Mouse (Mus musculus): ENCODE data around the gene Htr2b. TPM values are rescaled to one million over a fixed set of nuclear protein-coding genes. Genes with fewer than 3 reads are reported as not detected.

Htr2b gene
- not detected for total RNA-seq (2021)

- peak; percentile 15 to 25 for DNase-seq (ENCODE audit: low spot score in 2 of 2)
- intact Hi-C loops (cut with DNase I) = no loop called here
Observed at GRCm38 (mm10) chr1:86111779-86112178, at the start of gene Htr2b. Gene Htr2b (minus strand): TSS chr1:86111970.

- intact Hi-C loops (cut with DNase I) = no loop called here
- DNase-seq (ENCODE audit: low spot score in 2 of 2) = no peak
Observed at GRCm38 (mm10) chr1:86161061-86161460, 49.3 kb upstream of the Htr2b start.

GRCm38 (mm10) chr1:86160479-86160878 lies 48.7 kb upstream of the Htr2b start:
- no peak for DNase-seq (ENCODE audit: low spot score in 2 of 2)
- intact Hi-C loops (cut with DNase I) = no loop called here

- intact Hi-C loops (cut with DNase I) = no loop called here
- no peak for DNase-seq (ENCODE audit: low spot score in 2 of 2)
Observed at GRCm38 (mm10) chr1:86160059-86160458, 48.3 kb upstream of the Htr2b start.

- intact Hi-C loops (cut with DNase I) = no loop called here
- no peak for DNase-seq (ENCODE audit: low spot score in 2 of 2)
Observed at GRCm38 (mm10) chr1:86156595-86156994, 44.8 kb upstream of the Htr2b start.

GRCm38 (mm10) chr1:86156075-86156474 lies 44.3 kb upstream of the Htr2b start:
- intact Hi-C loops (cut with DNase I) = no loop called here
- no peak for DNase-seq (ENCODE audit: low spot score in 2 of 2)

- intact Hi-C loops (cut with DNase I) = no loop called here
- no peak for DNase-seq (ENCODE audit: low spot score in 2 of 2)
Observed at GRCm38 (mm10) chr1:86154824-86155164, 43.0 kb upstream of the Htr2b start.

- intact Hi-C loops (cut with DNase I) = no loop called here
- DNase-seq (ENCODE audit: low spot score in 2 of 2) = peak; percentile 96 to 97
Observed at GRCm38 (mm10) chr1:86154133-86154823, 42.5 kb upstream of the Htr2b start, which contains the start of gene Armc9. Gene Armc9 (plus strand): TSS chr1:86154780.

- intact Hi-C loops (cut with DNase I) = no loop called here
- DNase-seq (ENCODE audit: low spot score in 2 of 2) = no peak
Observed at GRCm38 (mm10) chr1:86152618-86153017, 40.8 kb upstream of the Htr2b start.

GRCm38 (mm10) chr1:86151376-86151775 lies 39.6 kb upstream of the Htr2b start:
- DNase-seq (ENCODE audit: low spot score in 2 of 2) = no peak
- intact Hi-C loops (cut with DNase I) = no loop called here

- intact Hi-C loops (cut with DNase I) = no loop called here
- DNase-seq (ENCODE audit: low spot score in 2 of 2) = no peak
Observed at GRCm38 (mm10) chr1:86150929-86151328, 39.2 kb upstream of the Htr2b start.

GRCm38 (mm10) chr1:86148161-86148560 lies 36.4 kb upstream of the Htr2b start:
- intact Hi-C loops (cut with DNase I) = no loop called here
- DNase-seq (ENCODE audit: low spot score in 2 of 2) = no peak

- intact Hi-C loops (cut with DNase I) = no loop called here
Observed at GRCm38 (mm10) chr1:86147557-86147956, 35.8 kb upstream of the Htr2b start.

GRCm38 (mm10) chr1:86146293-86146692 lies 34.5 kb upstream of the Htr2b start:
- intact Hi-C loops (cut with DNase I) = no loop called here
- no peak for DNase-seq (ENCODE audit: low spot score in 2 of 2)

More at GRCm38 (mm10) chr1:86147557-86147956, 35.8 kb upstream of the Htr2b start:
- DNase-seq (ENCODE audit: low spot score in 2 of 2) = no peak

- DNase-seq (ENCODE audit: low spot score in 2 of 2) = no peak
- intact Hi-C loops (cut with DNase I) = no loop called here
Observed at GRCm38 (mm10) chr1:86144001-86144944, 32.5 kb upstream of the Htr2b start.

GRCm38 (mm10) chr1:86143165-86143564 lies 31.4 kb upstream of the Htr2b start:
- DNase-seq (ENCODE audit: low spot score in 2 of 2) = no peak
- intact Hi-C loops (cut with DNase I) = no loop called here

- intact Hi-C loops (cut with DNase I) = no loop called here
- DNase-seq (ENCODE audit: low spot score in 2 of 2) = no peak
Observed at GRCm38 (mm10) chr1:86141081-86141480, 29.3 kb upstream of the Htr2b start.

GRCm38 (mm10) chr1:86135315-86135714 lies 23.5 kb upstream of the Htr2b start:
- intact Hi-C loops (cut with DNase I) = no loop called here
- DNase-seq (ENCODE audit: low spot score in 2 of 2) = no peak

- intact Hi-C loops (cut with DNase I) = no loop called here
Observed at GRCm38 (mm10) chr1:86133337-86133736, 21.6 kb upstream of the Htr2b start, which contains the start of gene Gm21972. Gene Gm21972 (plus strand): TSS chr1:86133637.

GRCm38 (mm10) chr1:86126036-86126435 lies 14.3 kb upstream of the Htr2b start:
- no peak for DNase-seq (ENCODE audit: low spot score in 2 of 2)
- intact Hi-C loops (cut with DNase I) = no loop called here

More at GRCm38 (mm10) chr1:86133337-86133736, 21.6 kb upstream of the Htr2b start, which contains the start of gene Gm21972:
- no peak for DNase-seq (ENCODE audit: low spot score in 2 of 2)

- intact Hi-C loops (cut with DNase I) = no loop called here
- no peak for DNase-seq (ENCODE audit: low spot score in 2 of 2)
Observed at GRCm38 (mm10) chr1:86119549-86119948, 7.8 kb upstream of the Htr2b start.
